Mouse (Mus musculus) testis, adult 2 months (tissue): ENCODE data around the gene Strip1.

Source experiments
- CTCF ChIP-seq: fragments of 200-500 bp; IDR thresholded peaks from 2 replicates; pipeline ENCODE4 v1.5.1; 2012; ENCODE audit warnings: low read depth, mild to moderate bottlenecking, inconsistent platforms, low read length, moderate library complexity; ENCODE audit not compliant: control insufficient read depth, insufficient read depth, insufficient replicate concordance
- POLR2A ChIP-seq: fragments of 200-500 bp; IDR thresholded peaks from 2 replicates; pipeline ENCODE4 v1.6.1; 2012; ENCODE audit warnings: low read depth, mild to moderate bottlenecking, inconsistent platforms, low read length, moderate library complexity; ENCODE audit not compliant: control insufficient read depth

GRCm38 (mm10) chr3:107671509-107671908 is 40.0 kb upstream of the Strip1 start:
- TF ChIP-seq CTCF: no peak
- TF ChIP-seq POLR2A: no peak
